Mouse (Mus musculus) midbrain, embryonic 14.5 days (tissue): ENCODE measurements around the gene Dok7. TPM values are rescaled to one million over a fixed set of nuclear protein-coding genes. Genes with fewer than 3 reads are reported as not detected.

ENCODE experiments used
- ATAC-seq: fragments of 200-750 bp; cut with Nextera tagmentation; 2 replicates; pipeline ENCODE4 v1.8.0; 2017; ENCODE audit warnings: moderate number of reproducible peaks, moderate library complexity; ENCODE audit not compliant: low FRiP score, low TSS enrichment
- DNase-seq: peaks from one replicate; pipeline ENCODE4 v3.0.0-alpha.2; 2015
- H3K27ac ChIP-seq: fragments of 300-500 bp; sonication (generic); replicated peaks from 2 replicates; pipeline ENCODE4 v1.5.1; 2014; ENCODE audit warnings: mild to moderate bottlenecking, low read depth, low read length, moderate library complexity
- H3K27me3 ChIP-seq: fragments of 300-500 bp; sonication (generic); 2 replicates; pipeline ENCODE4 v1.6.1; 2014; ENCODE audit warnings: low read length, control low read depth, mixed read lengths; ENCODE audit not compliant: control insufficient read depth, insufficient read depth
- H3K36me3 ChIP-seq: fragments of 300-500 bp; sonication (generic); 2 replicates; pipeline ENCODE4 v1.6.1; 2014; ENCODE audit warnings: low read length, control low read depth; ENCODE audit not compliant: control insufficient read depth, insufficient read depth
- H3K4me1 ChIP-seq: fragments of 300-500 bp; sonication (generic); 2 replicates; pipeline ENCODE4 v1.6.1; 2014; ENCODE audit warnings: mild to moderate bottlenecking, antibody characterized with exemption, low read length, control low read depth; ENCODE audit not compliant: control insufficient read depth, insufficient read depth
- H3K4me2 ChIP-seq: fragments of 300-500 bp; sonication (generic); 2 replicates; pipeline ENCODE4 v1.6.1; 2014; ENCODE audit warnings: mild to moderate bottlenecking, low read length, moderate library complexity
- H3K4me3 ChIP-seq: fragments of 300-500 bp; sonication (generic); replicated peaks from 2 replicates; pipeline ENCODE4 v1.5.1; 2014; ENCODE audit warnings: low read depth, low read length
- H3K9ac ChIP-seq: fragments of 300-500 bp; sonication (generic); replicated peaks from 2 replicates; pipeline ENCODE4 v1.6.1; 2014; ENCODE audit warnings: mild to moderate bottlenecking, low read length, moderate library complexity
- H3K9me3 ChIP-seq: fragments of 300-500 bp; sonication (generic); 2 replicates; pipeline ENCODE4 v1.6.1; 2016; ENCODE audit warnings: low read length, control low read depth, mixed read lengths; ENCODE audit not compliant: control insufficient read depth
- WGBS: fragments of 180-500 bp; shearing (Covaris S2); extraction: QIAGEN DNeasy Blood & Tissue Kit; methylation state at CpG from one replicate; pipeline ENCODE4 v1.1.7; 2014; 5-methylcytosine and 5-hydroxymethylcytosine counted together
- polyA plus RNA-seq: library from polyadenylated mRNA; unstranded; fragments of >200 nt; fragmentation: Nextera tagmentation; extraction: Ambion mirVana; gene quantifications from 2 replicates; pipeline ENCODE4 v1.2.1, GENCODE M21; 2014

The Dok7 gene
- polyA plus RNA-seq, 1 experiment from 2014 or later: 3.6 TPM

- peaks cover 59% of the 10 kb centered on the region for H3K36me3 ChIP-seq
- ATAC-seq: no peak
- DNase-seq: no peak
Measured at GRCm38 (mm10) chr5:35091636-35092035, 35.1 kb downstream of the Dok7 start.

GRCm38 (mm10) chr5:35103086-35103485, 46.5 kb downstream of the Dok7 start:
- DNase-seq (no peak), ATAC-seq (no peak)
- Histone ChIP-seq H3K27me3 (no peaks in the 10 kb centered on the region), H3K9me3 (no peaks in the 10 kb centered on the region), H3K4me3 (no peak overlapping the region), H3K36me3 (peaks cover 46% of the 10 kb centered on the region), H3K9ac (no peak overlapping the region), H3K4me1 (peaks cover 21% of the 10 kb centered on the region), H3K4me2 (no peak overlapping the region), H3K27ac (no peak overlapping the region)
- WGBS: 93% methylated on average over 8 of the region's 8 CpGs

More at GRCm38 (mm10) chr5:35091636-35092035, 35.1 kb downstream of the Dok7 start:
- Histone ChIP-seq H3K9ac (no peak overlapping the region), H3K27ac (no peak overlapping the region), H3K4me1 (no peaks in the 10 kb centered on the region), H3K4me3 (no peak overlapping the region), H3K4me2 (no peak overlapping the region), H3K9me3 (no peaks in the 10 kb centered on the region), H3K27me3 (no peaks in the 10 kb centered on the region)
- 92% methylated on average over 3 of the region's 3 CpGs for WGBS

GRCm38 (mm10) chr5:35103528-35103927, 47.0 kb downstream of the Dok7 start:
- H3K9me3 ChIP-seq: no peaks in the 10 kb centered on the region
- 95% methylated on average over 2 of the region's 2 CpGs for WGBS
- H3K4me2 ChIP-seq: peak overlapping the region; percentile 81
- H3K27ac ChIP-seq: no peak overlapping the region
- DNase-seq (no peak), ATAC-seq (no peak)
- H3K9ac ChIP-seq: no peak overlapping the region
- no peak overlapping the region for H3K4me3 ChIP-seq
- H3K36me3 ChIP-seq: peaks cover 42% of the 10 kb centered on the region
- H3K27me3 ChIP-seq: no peaks in the 10 kb centered on the region
- peaks cover 21% of the 10 kb centered on the region for H3K4me1 ChIP-seq

- peak overlapping the region; percentile 77 for H3K4me3 ChIP-seq
- no peaks in the 10 kb centered on the region for H3K27me3 ChIP-seq
- peak overlapping the region; percentile 81 for H3K4me2 ChIP-seq
- H3K9me3 ChIP-seq: no peaks in the 10 kb centered on the region
- WGBS: 62% methylated on average over 8 of the region's 8 CpGs
- peaks cover 33% of the 10 kb centered on the region for H3K36me3 ChIP-seq
- DNase-seq (no peak), ATAC-seq (no peak)
- peaks cover 21% of the 10 kb centered on the region for H3K4me1 ChIP-seq
- no peak overlapping the region; the same call in 1 of the 2 replicates for H3K9ac ChIP-seq
- H3K27ac ChIP-seq: no peak overlapping the region
Measured at GRCm38 (mm10) chr5:35104183-35104959, 47.8 kb downstream of the Dok7 start.

- H3K4me2 ChIP-seq: peak within 1 kb of the TSS; percentile 81
- peak within 1 kb of the TSS; percentile 77 for H3K4me3 ChIP-seq
- WGBS: under 1% methylated on average over 39 of the region's 39 CpGs
- H3K9ac ChIP-seq: peak within 1 kb of the TSS; percentile 84
- no peaks in the 10 kb centered on the region for H3K9me3 ChIP-seq
- peaks cover 21% of the 10 kb centered on the region for H3K4me1 ChIP-seq
- H3K27me3 ChIP-seq: no peaks in the 10 kb centered on the region
- peaks cover 24% of the 10 kb centered on the region for H3K36me3 ChIP-seq
- peak; percentile 96 for DNase-seq
- peak within 1 kb of the TSS; percentile 85 for H3K27ac ChIP-seq
- peak; percentile 95 for ATAC-seq
Measured at GRCm38 (mm10) chr5:35104960-35105921, 48.7 kb downstream of the Dok7 start, which contains the start of gene Lrpap1. Gene Lrpap1 (minus strand): TSS chr5:35105766.

GRCm38 (mm10) chr5:35105922-35106298, 49.3 kb downstream of the Dok7 start:
- Histone ChIP-seq H3K9me3 (no peaks in the 10 kb centered on the region), H3K36me3 (peaks cover 18% of the 10 kb centered on the region), H3K4me2 (peak overlapping the region; percentile 81), H3K9ac (peak overlapping the region; percentile 32), H3K4me3 (peak overlapping the region; percentile 77), H3K27me3 (no peaks in the 10 kb centered on the region), H3K4me1 (peaks cover 21% of the 10 kb centered on the region), H3K27ac (peak overlapping the region; percentile 85)
- ATAC-seq (no peak; the same call in 1 of the 2 replicates), DNase-seq (no peak)
- WGBS: 6% methylated on average over 11 of the region's 11 CpGs

- ATAC-seq (no peak), DNase-seq (no peak)
- H3K27me3 ChIP-seq: no peaks in the 10 kb centered on the region
- H3K36me3 ChIP-seq: no peaks in the 10 kb centered on the region
- no peak overlapping the region for H3K4me2 ChIP-seq
- no peaks in the 10 kb centered on the region for H3K4me1 ChIP-seq
- no peak overlapping the region for H3K9ac ChIP-seq
- whole genome bisulfite sequencing: 55% methylated on average over 4 of the region's 4 CpGs
- no peaks in the 10 kb centered on the region for H3K9me3 ChIP-seq
- H3K4me3 ChIP-seq: no peak overlapping the region
- H3K27ac ChIP-seq: no peak overlapping the region
Measured at GRCm38 (mm10) chr5:35112444-35112843, 55.9 kb downstream of the Dok7 start.

GRCm38 (mm10) chr5:35116002-35116401, 59.4 kb downstream of the Dok7 start:
- H3K9me3 ChIP-seq: no peaks in the 10 kb centered on the region
- no peaks in the 10 kb centered on the region for H3K36me3 ChIP-seq
- no peak overlapping the region for H3K9ac ChIP-seq
- no peak overlapping the region for H3K4me2 ChIP-seq
- ATAC-seq (no peak), DNase-seq (no peak)
- H3K4me3 ChIP-seq: no peak overlapping the region
- H3K27ac ChIP-seq: no peak overlapping the region
- 77% methylated on average over 3 of the region's 3 CpGs for WGBS
- H3K4me1 ChIP-seq: no peaks in the 10 kb centered on the region
- no peaks in the 10 kb centered on the region for H3K27me3 ChIP-seq
